Mouse (Mus musculus) MEL (cell line): Measurements from ENCODE around the gene BC005561. TPM values are rescaled to one million over a fixed set of nuclear protein-coding genes. Genes with fewer than 3 reads are reported as not detected.
"Not testable (repeated sequence)": the region's sequence is repeated elsewhere in the genome, so short reads cannot be mapped to it uniquely, and the experiment has no call there.

ENCODE experiments used
- DNase-seq: peaks from one replicate; pipeline ENCODE4 v3.0.0; 2011; ENCODE audit warnings: low read depth, low spot score
- H3K27ac ChIP-seq: 2 replicates; pipeline ENCODE4 v1.5.1; 2012; ENCODE audit warnings: low read depth, mild to moderate bottlenecking, control low read depth, low read length, moderate library complexity; ENCODE audit not compliant: control insufficient read depth
- H3K27me3 ChIP-seq, 2 experiments: fragments of 150-350 bp in 1 of 2; sonication (generic) in 1 of 2; 2 replicates each; pipeline ENCODE4 v1.6.1; 2012; ENCODE audit warnings: low read length in 2 of 2, mild to moderate bottlenecking in 2 of 2, improper control_type of control experiment in 1 of 2, moderate library complexity in 1 of 2; ENCODE audit not compliant: insufficient read depth in 2 of 2, control insufficient read depth in 1 of 2
- H3K36me3 ChIP-seq, 2 experiments: 2 replicates each; pipeline ENCODE4 v1.6.1; 2012 to 2014; ENCODE audit warnings: low read length in 2 of 2, improper control_type of control experiment in 1 of 2, inconsistent platforms in 1 of 2, mild to moderate bottlenecking in 1 of 2; ENCODE audit not compliant: insufficient read depth in 2 of 2, control insufficient read depth in 1 of 2
- H3K4me1 ChIP-seq, 2 experiments: fragments of 150-350 bp in 1 of 2; sonication (generic) in 1 of 2; 2 replicates each; pipeline ENCODE4 v1.6.1; 2012; ENCODE audit warnings: low read length in 2 of 2, improper control_type of control experiment in 1 of 2, mild to moderate bottlenecking in 1 of 2; ENCODE audit not compliant: insufficient read depth in 2 of 2, control insufficient read depth in 1 of 2
- H3K4me3 ChIP-seq, 2 experiments: fragments of 150-350 bp in 1 of 2; sonication (generic) in 1 of 2; 2 replicates each; pipeline ENCODE4 v1.5.1; 2012; ENCODE audit warnings: low read depth in 2 of 2, low read length in 2 of 2, mild to moderate bottlenecking in 2 of 2, moderate library complexity in 2 of 2, control low read depth in 1 of 2, improper control_type of control experiment in 1 of 2; ENCODE audit not compliant: control insufficient read depth in 1 of 2, insufficient read depth in 1 of 2
- H3K79me2 ChIP-seq: 2 replicates; pipeline ENCODE4 v1.6.1; 2012; ENCODE audit warnings: mild to moderate bottlenecking, low read length, moderate library complexity; ENCODE audit not compliant: control insufficient read depth, poor library complexity, insufficient read depth
- H3K9ac ChIP-seq: 2 replicates; pipeline ENCODE4 v1.6.1; 2012; ENCODE audit warnings: low read depth, mild to moderate bottlenecking, control low read depth, low read length, moderate library complexity; ENCODE audit not compliant: control insufficient read depth, poor library complexity, severe bottlenecking
- H3K9me3 ChIP-seq: fragments of 150-350 bp; sonication (generic); replicated peaks from 2 replicates; pipeline ENCODE4 v1.6.1; 2012; ENCODE audit warnings: mild to moderate bottlenecking, low read length, improper control_type of control experiment, moderate library complexity; ENCODE audit not compliant: insufficient read depth
- CHD2 ChIP-seq: IDR thresholded peaks from 2 replicates; pipeline ENCODE4 v1.6.1; 2011; ENCODE audit warnings: low read length, improper control_type of control experiment
- CTCF ChIP-seq, 3 experiments: IDR thresholded peaks in 2 of 3; conservative IDR thresholded peaks in 1 of 3; 2 replicates each; pipeline ENCODE4 v1.5.1; 2011 to 2012; ENCODE audit warnings: low read length in 3 of 3, low read depth in 2 of 3, mild to moderate bottlenecking in 2 of 3, improper control_type of control experiment in 1 of 3, inconsistent platforms in 1 of 3, mixed read lengths in 1 of 3, moderate library complexity in 1 of 3; ENCODE audit not compliant: control insufficient read depth in 1 of 3, insufficient read depth in 1 of 3, poor library complexity in 1 of 3, severe bottlenecking in 1 of 3
- ELF1 ChIP-seq: IDR thresholded peaks from 2 replicates; pipeline ENCODE4 v1.6.1; 2014; ENCODE audit warnings: low read depth, mild to moderate bottlenecking, inconsistent platforms, low read length, improper control_type of control experiment, moderate library complexity
- GABPA ChIP-seq: IDR thresholded peaks from 2 replicates; pipeline ENCODE4 v1.6.1; 2012; ENCODE audit warnings: low read depth, mild to moderate bottlenecking, inconsistent platforms, low read length, improper control_type of control experiment, moderate library complexity
- HCFC1 ChIP-seq: IDR thresholded peaks from 2 replicates; pipeline ENCODE4 v1.6.1; 2012; ENCODE audit warnings: low read depth, mild to moderate bottlenecking, inconsistent platforms, low read length, improper control_type of control experiment, moderate library complexity
- MAX ChIP-seq: IDR thresholded peaks from 2 replicates; pipeline ENCODE4 v1.6.1; 2011; ENCODE audit warnings: low read length, improper control_type of control experiment
- MXI1 ChIP-seq: IDR thresholded peaks from 2 replicates; pipeline ENCODE4 v1.6.1; 2011; ENCODE audit warnings: mild to moderate bottlenecking, low read depth, low read length, improper control_type of control experiment
- MYC ChIP-seq: IDR thresholded peaks from 2 replicates; pipeline ENCODE4 v1.6.1; 2011; ENCODE audit warnings: low read depth, mild to moderate bottlenecking, low read length, improper control_type of control experiment, moderate library complexity
- NELFE ChIP-seq: IDR thresholded peaks from 2 replicates; pipeline ENCODE4 v1.6.1; 2011; ENCODE audit warnings: low read depth, low read length, improper control_type of control experiment
- POLR2A ChIP-seq, 2 experiments: IDR thresholded peaks; 2 replicates each; pipeline ENCODE4 v1.6.1; 2011 to 2012; ENCODE audit warnings: low read length in 2 of 2, mild to moderate bottlenecking in 2 of 2, control low read depth in 1 of 2, improper control_type of control experiment in 1 of 2, low read depth in 1 of 2, moderate library complexity in 1 of 2; ENCODE audit not compliant: control insufficient read depth in 1 of 2, insufficient read depth in 1 of 2, poor library complexity in 1 of 2
- SIN3A ChIP-seq: IDR thresholded peaks from 2 replicates; pipeline ENCODE4 v1.6.1; 2012; ENCODE audit warnings: low read length, improper control_type of control experiment, inconsistent platforms
- TAL1 ChIP-seq: IDR thresholded peaks from 2 replicates; pipeline ENCODE4 v1.6.1; 2012; ENCODE audit warnings: mild to moderate bottlenecking, inconsistent platforms, low read length, moderate library complexity, mixed read lengths
- TBP ChIP-seq: IDR thresholded peaks from 2 replicates; pipeline ENCODE4 v1.8.0; 2011; ENCODE audit warnings: low read depth, low read length, improper control_type of control experiment
- ZC3H11A ChIP-seq: IDR thresholded peaks from 2 replicates; pipeline ENCODE4 v1.6.1; 2012; ENCODE audit warnings: low read depth, mild to moderate bottlenecking, inconsistent platforms, low read length, improper control_type of control experiment
- polyA plus RNA-seq, 2 experiments: library from polyadenylated mRNA; stranded (reverse) in 1 of 2; unstranded in 1 of 2; fragments of >175 nt in 1 of 2; fragments of >200 nt in 1 of 2; gene quantifications; 2 replicates each; pipeline versions ENCODE4 v1.2.1 to v1.2.4; 2012; ENCODE audit warnings: low replicate concordance in 2 of 2, low read depth in 1 of 2; ENCODE audit not compliant: insufficient read length in 2 of 2, insufficient read depth in 1 of 2, missing spikeins in 1 of 2
- total RNA-seq: library from RNA; depleted of rRNA; stranded (reverse); fragments of 300-350 nt; gene quantifications from 2 replicates; pipeline ENCODE4 v1.2.3, GENCODE M21; 2012; rRNA removed

Gene BC005561
- total and polyA plus RNA-seq, 3 experiments: 3.1 to 5.1 TPM; not detected in 1

- no peak overlapping the region; a peak in 1 of 4 replicates for H3K4me3 ChIP-seq
- no peaks in the 10 kb centered on the region for H3K4me1 ChIP-seq
- H3K9ac ChIP-seq: no peak overlapping the region
- TF ChIP-seq GABPA (no peak), ELF1 (no peak), ZC3H11A (no peak), CTCF (IDR thresholded peaks at IDR 0.05 in 2 of 3, conservative IDR thresholded peaks at IDR 0.05 in 1 of 3; ENCODE audit: control insufficient read depth in 1 of 3, insufficient read depth in 1 of 3, low read depth in 2 of 3, low read length in 3 of 3, poor library complexity in 1 of 3, severe bottlenecking in 1 of 3) (no peak), TAL1 (no peak)
- TF ChIP-seq, all 39 proteins: peak for 0
- H3K9me3 ChIP-seq: no peaks in the 10 kb centered on the region
- DNase-seq: no peak
- H3K36me3 ChIP-seq: no peaks in the 10 kb centered on the region
- H3K79me2 ChIP-seq: peaks cover 2% of the 10 kb centered on the region
- no peaks in the 10 kb centered on the region for H3K27me3 ChIP-seq
- H3K27ac ChIP-seq: no peak overlapping the region
These were observed 62.6 kb downstream of the BC005561 start for GRCm38 (mm10) chr5:104570766-104571165.

GRCm38 (mm10) chr5:104571282-104571921 is 63.2 kb downstream of the BC005561 start:
- not testable (repeated sequence) for H3K9me3 ChIP-seq, H3K79me2 ChIP-seq, H3K4me1 ChIP-seq, H3K27me3 ChIP-seq, H3K36me3 ChIP-seq
- Histone ChIP-seq H3K4me3 (peak overlapping the region; percentile 55 to 75), H3K27ac (peak overlapping the region; percentile 73), H3K9ac (peak overlapping the region; percentile 78)
- DNase-seq: peak; percentile 90
- TF ChIP-seq MYC (peak; percentile 67; the same call in 1 of the 2 replicates), NELFE (peak; percentile 40; the same call in 1 of the 2 replicates), HCFC1 (peak; percentile 68), CHD2 (0 out of 2 replicates have a peak, but pooled peaks have one; percentile 16), MXI1 (peak; percentile 79), TBP (0 out of 2 replicates have a peak, but pooled peaks have one; percentile 31), SIN3A (peak; percentile 63), POLR2A (IDR thresholded peaks at IDR 0.05; ENCODE audit: control insufficient read depth in 1 of 2, insufficient read depth in 1 of 2, low read depth in 1 of 2, low read length in 2 of 2, poor library complexity in 1 of 2) (peak; percentile 33 to 38; a peak in 2 of 4 replicates), MAX (peak; percentile 76)

Other genes with a start within 250 kb of the BC005561 start
- not detected in 2 replicates for gene Ibsp, start 209.2 kb upstream of the BC005561 start, total RNA-seq
- gene Ibsp, start 209.2 kb upstream of the BC005561 start, polyA plus RNA-seq: not detected
- not detected in 2 replicates for gene Mepe, start 183.0 kb upstream of the BC005561 start, total RNA-seq
- not detected for gene Mepe, start 183.0 kb upstream of the BC005561 start, polyA plus RNA-seq
- 0.77 and 2.2 TPM in 2 replicates for gene Spp1, start 73.2 kb upstream of the BC005561 start, total RNA-seq
- gene Spp1, start 73.2 kb upstream of the BC005561 start, polyA plus RNA-seq: under 1 TPM in 1 of 2 experiments, not detected in 1; 0.35 TPM
- gene Pkd2, start 48.9 kb upstream of the BC005561 start, total RNA-seq: not detected in 2 replicates
- gene Pkd2, start 48.9 kb upstream of the BC005561 start, polyA plus RNA-seq: not detected